Mouse (Mus musculus): ENCODE data around the gene Zfpl1.

The Zfpl1 gene

GRCm38 (mm10) chr19:6097847-6098246, 13.1 kb upstream of the Zfpl1 start:
- no peak for DNase-seq

GRCm38 (mm10) chr19:6094119-6094518, 9.4 kb upstream of the Zfpl1 start, which contains the start of gene AC131692.1:
AC131692.1 (plus strand) TSS chr19:6094419.
- no peak for DNase-seq

GRCm38 (mm10) chr19:6088841-6089240, 4.1 kb upstream of the Zfpl1 start:
- DNase-seq = no peak

DNA sequence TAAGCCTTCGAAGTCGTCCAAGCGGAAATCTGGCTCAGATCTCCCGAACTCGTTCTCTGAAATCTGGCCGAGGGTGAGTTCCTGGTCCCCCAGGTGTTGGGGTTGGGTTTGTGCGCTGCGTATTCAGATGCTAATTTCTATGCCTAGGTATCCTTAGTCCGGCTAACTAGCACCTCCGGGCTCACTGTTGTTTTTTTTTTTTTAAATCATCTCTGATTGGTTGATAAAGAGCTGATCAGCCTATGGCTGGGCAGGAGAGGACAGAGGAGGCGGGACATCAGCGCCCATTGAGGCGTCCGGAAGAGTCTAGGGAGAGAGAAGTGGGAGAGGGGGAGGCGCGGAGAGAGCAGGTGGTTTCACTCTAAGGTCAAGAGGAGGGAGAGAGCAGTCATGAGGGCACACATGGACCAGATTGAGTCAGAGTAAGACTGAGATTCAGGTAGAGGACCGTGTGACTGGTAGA, 692 bp upstream of the Zfpl1 start:
- peak; percentile 70 for DNase-seq

DNA sequence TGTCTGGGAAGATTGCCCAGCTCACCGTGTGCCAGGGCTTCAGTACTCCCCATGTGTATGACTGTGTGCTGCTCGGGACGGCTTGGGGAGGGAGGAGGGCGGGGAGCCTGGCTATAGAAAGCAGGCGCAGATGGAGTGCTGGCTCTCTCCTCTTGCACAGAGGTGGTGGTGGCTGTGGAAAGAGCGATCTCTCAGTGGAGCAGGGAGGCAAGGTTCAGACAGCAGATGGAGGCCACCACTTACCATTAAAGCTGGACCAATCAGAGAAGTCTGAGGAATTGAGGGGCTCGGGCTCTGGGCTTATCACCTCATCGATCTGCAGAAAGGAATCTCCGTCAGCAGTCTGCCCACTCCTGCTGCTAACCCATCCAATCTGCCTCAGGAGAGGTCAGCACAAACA, 2.6 kb downstream of the Zfpl1 start, which contains the start of gene Gm28374:
Gene Gm28374, minus strand, starts transcription at position 101 of the 400 bp plus-strand sequence.
- DNase-seq = no peak

DNA sequence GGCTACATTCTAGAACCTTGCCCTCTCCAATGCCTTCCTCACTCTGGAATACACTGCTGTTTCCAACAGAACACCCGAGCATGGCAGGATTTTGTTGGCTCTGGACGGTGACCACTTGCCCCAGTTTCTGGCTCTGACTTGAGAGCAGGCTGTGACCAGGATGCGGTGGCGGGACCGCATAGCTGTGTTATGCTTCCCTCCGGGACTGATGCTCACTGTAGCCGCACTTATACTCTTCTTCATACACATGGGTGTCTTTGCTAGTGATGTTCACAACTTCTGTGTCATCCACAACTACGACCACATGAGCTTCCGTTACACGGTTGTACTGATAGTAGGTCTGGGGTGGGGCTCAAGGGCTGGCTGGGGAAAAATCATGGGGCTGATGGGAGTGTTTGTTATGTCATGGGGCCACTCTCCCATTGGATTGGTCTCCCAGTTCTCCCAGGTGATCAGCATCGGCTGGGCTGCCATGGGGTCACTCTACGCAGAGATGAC, 4.7 kb downstream of the Zfpl1 start, which contains the start of gene Tmem262:
Gene Tmem262, plus strand, starts transcription at position 51 of the 498 bp plus-strand sequence.
- no peak for DNase-seq

GRCm38 (mm10) chr19:6076564-6077393, 8.0 kb downstream of the Zfpl1 start, which contains the start of gene Vps51:
Vps51 (minus strand) TSS chr19:6077231.
- DNase-seq = peak; percentile 88

DNA sequence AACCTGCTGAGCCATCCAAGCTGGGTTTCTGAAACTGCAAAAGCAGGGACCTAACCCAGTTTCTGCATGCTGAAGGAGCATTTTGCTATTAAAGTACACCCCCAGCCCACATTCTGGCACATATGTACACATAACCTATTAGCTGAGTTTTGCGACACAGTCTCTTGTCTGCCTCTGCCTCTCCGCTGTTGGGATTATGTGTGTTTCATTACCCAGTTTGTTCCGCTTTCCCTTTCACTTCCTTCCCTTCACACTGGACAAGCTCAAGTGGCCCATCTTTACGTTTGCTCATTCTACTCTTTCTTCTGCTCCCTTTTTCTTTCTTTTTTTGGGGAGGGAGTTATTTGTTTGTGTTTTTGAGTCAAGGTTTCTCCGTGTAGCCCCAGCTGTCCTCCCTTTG, 10.9 kb downstream of the Zfpl1 start:
- DNase-seq = no peak

GRCm38 (mm10) chr19:6071261-6071660, 13.5 kb downstream of the Zfpl1 start:
- DNase-seq = no peak

DNA sequence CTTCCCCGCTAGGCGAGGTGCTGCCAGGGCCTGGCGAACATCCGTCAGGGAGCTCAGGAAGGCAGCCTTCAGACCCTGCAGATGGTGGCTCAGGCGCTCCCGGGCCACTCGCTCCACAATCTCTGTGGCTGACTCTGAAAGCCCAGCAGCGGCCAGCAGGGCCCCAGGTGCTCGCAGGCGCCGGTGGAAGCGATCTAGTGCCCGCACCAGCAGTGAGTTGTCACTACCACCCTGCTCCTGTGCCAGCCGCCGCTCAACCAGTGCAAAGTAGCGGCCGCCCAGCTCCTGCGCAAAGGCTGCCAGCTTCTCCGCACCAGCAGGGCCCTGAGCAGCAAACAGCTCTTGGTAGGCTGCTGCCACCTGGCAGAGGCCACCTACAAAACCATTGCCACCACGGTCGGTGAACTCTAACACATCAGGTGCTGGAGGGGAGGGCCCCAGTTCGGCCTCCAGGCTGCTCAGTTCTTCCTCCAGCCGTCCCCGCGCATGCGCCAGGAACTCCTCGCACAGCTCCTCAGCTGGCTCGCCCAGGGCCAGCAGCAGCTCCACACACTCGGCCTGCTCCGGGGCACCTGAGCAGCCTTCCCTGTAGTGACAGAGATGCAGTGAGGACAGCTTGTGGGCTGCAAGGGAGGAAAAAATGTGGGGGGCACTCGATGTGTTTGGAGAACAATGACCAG, 14.0 kb downstream of the Zfpl1 start:
- no peak for DNase-seq

DNA sequence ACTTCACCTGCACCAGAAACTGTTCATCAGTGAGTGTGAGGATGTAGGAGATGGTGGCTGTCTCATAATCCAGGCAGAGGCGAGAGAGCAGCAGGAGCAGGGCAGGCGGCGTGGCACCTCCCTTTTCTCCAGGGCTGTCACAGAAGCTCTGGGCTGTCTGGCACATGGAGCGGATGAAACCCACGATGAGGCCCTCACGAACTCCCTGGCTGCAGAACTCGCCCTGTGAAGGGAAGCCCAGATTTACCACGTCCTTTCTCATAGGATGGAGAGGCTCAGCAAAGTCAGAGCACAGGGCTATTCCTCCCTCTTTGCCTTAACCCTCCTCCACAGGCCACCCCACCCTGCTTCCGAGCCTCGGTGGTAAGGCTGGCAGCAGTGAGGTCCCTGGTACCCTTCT, 14.9 kb downstream of the Zfpl1 start:
- no peak for DNase-seq

DNA sequence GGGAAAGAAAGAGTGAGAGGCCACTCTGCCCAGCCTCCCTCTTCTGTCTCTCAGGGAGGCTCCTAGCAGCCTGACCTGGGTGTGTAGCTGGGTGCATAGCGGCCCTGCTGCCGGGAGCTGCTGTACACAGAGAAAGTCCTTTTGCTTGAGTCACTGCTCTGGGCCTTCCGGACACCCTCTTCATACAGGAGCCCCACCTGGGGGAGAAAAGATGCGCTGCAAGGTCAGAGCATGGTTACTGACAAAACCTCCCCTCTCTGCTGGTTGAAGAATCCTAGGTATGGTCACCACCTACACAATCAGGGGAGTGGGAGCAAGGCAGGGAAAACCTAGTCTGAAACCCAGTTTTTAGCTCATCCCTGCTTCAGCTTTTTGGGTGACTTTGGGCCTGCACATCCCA, 15.8 kb downstream of the Zfpl1 start:
- peak; percentile 54 for DNase-seq

- DNase-seq = peak; percentile 87
These were observed 16.9 kb downstream of the Zfpl1 start, which contains the start of gene Tm7sf2 for GRCm38 (mm10) chr19:6067724-6068415. Tm7sf2 (minus strand) TSS chr19:6068373.

DNA sequence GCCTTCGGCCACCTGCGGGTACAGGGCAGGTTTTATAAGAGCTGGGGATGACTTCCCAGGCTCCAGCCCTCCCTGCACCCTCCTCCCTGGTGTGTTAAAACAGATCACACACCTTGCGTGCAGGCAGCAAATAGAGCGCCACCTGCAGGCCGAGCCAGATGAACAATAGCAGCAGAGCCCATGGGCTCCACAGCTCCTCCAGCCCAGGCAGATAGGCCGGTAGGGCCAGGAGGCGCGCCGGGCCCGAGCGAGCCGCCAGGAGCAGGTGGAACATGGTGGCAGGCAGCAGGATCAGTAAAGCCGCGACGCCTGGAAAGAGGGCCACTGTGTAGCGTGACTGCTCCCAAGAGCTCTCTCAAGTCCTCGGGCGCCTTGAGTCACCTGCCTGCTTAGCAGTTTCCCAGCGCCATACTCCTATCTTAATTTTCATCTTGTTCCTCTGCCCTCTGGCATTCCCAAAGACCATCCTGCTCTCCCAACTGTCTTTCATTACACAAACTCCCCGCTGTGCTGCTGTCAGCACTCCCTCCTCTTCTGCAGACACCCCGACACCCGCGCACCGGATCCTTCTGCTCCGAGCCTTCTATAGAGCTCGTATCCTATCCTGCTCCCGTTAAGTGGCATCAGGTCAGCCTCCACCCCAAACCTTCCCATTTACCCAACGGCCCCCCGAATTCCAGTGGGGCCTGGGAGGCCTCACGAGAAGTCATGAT, 17.6 kb downstream of the Zfpl1 start:
- DNase-seq = peak; percentile 87

- no peak for DNase-seq
These were observed 18.2 kb downstream of the Zfpl1 start for GRCm38 (mm10) chr19:6066571-6066970.

GRCm38 (mm10) chr19:6063081-6063480, 21.7 kb downstream of the Zfpl1 start:
- no peak for DNase-seq

- DNase-seq = no peak
These were observed 22.3 kb downstream of the Zfpl1 start for GRCm38 (mm10) chr19:6062418-6062817.

DNA sequence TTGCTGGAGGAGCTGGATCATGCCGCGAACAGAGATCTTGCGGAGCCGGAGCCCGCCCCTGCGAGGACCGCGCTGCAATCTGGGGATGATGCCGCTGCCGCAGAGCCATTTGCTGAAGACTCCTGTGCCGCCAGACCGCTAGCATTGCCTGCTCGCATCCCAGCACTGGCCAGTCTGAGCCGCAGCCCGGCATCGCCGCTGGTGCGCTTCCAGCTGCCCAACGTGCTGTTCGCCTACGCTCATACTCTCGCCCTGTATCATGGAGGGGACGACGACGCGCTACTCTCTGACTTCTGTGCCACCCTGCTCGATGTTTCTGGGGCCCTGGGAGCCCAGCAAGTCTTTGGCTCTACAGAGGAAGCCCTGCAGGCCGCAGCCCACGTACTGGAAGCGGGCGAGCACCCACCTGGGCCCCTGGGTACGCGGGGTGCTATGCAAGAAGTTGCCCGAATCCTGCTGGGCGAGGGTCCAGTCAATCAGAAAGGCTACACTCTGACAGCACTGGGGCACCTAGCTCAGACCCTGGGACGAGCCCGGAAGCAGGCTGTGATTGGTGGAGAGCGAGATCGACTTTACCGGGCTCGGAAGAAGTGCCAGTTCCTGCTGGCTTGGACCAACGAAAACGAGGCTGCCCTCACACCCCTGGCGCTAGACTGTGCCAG, 23.0 kb downstream of the Zfpl1 start:
- DNase-seq = peak; percentile 72

DNA sequence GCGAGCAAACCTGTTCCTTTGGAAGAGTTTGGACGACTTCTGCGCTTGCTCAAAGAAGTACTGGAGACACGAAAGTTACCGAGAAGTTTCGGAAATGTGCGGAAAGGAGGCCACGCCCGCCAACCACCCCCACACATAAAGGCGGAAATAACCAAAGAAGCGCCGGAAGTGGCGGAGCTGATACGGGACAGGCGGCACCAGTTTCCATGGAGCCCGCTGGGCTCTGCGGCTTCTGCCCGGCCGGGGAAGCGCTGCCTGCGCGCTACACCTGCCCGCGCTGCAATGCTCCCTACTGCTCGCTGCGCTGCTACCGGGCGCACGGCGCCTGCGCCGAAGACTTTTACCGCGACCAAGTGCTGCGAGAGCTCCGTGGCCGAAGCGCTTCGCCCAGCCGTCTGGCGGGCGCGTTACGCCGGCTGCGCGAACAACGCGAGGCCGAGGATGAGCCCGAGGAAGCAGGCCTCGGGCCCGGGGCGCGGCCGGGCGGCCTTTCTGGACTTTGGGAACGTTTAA, 23.7 kb downstream of the Zfpl1 start, which contains the start of gene Znhit2:
Gene Znhit2, plus strand, starts transcription at position 172 of the 513 bp plus-strand sequence.
- DNase-seq = peak; percentile 94

DNA sequence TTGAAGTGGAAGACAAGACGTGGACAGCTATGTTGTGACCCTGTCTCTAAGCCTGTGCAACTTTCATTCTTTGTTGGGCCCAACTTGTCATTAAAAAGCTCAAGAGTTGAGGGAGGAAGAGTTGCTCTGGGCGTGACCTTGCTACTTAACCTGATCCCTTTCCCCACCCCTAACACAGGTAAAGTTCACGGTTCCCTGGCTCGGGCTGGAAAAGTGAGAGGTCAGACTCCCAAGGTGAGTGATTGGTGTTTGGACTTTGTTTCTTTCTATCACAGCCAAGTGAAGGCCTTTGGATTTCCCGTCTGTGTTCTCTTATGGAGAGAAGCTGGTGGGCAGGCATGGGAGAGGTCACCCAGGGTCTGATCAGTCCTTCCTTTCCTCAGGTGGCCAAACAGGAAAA, 25.8 kb downstream of the Zfpl1 start:
- no peak for DNase-seq

DNA sequence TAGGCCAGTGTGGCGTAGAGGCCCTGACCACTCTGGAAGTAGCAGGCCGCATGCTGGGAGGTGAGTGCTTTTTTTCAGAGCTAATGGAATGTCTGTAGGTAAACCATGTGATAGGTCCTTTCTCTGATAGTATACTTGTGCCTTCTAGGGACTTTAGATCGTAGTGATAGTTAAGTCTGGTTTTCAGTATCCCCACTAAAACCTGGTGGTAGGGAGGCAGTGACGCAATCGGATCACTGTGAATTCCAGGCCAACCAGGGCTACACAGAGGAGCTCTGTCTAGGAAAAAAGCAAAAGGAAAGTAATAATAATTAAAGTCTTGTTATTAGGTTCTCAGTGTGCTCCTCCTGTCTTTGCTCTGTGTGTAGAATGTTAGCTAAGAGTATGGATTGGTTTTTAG, 26.2 kb downstream of the Zfpl1 start:
- no peak for DNase-seq

Measured in thymus, postnatal 25 days (tissue).